Mouse (Mus musculus) CD4-positive naive resting alpha-beta T cell, adult 76 days (primary cell): ENCODE measurements around the gene Vav1. TPM values are rescaled to one million over a fixed set of nuclear protein-coding genes. Genes with fewer than 3 reads are reported as not detected.

Source experiments
- total RNA-seq: library from RNA; stranded (reverse); gene quantifications from one replicate; pipeline ENCODE4 v1.2.4, GENCODE M21; 2023

Vav1 gene
- 148 TPM for total RNA-seq

GRCm38 (mm10) chr17:57278943-57279590 lies at the start of gene Vav1:
Vav1 (plus strand) TSS chr17:57279100.

DNA sequence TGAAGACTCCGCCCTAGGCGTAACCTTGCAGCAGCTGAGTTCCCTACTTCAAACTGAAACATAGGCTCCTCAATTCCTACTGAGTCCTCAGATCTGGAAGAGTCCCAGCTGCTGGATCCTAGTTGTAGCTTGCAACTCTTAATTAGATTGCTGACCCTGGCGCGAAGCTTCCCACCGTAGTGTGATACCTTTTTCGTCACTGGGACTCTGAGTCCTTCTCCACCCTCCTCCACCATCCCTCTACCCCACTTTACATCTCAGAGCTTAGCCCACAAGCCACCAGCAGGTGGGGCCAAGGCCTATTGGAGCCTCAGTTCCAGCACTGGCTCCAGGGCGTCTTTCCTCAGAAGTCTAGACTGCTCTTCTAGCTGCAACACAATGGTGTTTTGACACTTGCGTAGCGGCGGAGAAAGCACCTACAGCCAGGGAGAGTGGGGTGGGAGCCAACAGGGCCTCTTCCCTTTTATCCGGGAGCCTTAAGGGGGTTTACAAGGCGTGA lies 30.6 kb upstream of the Vav1 start, which contains the start of gene Gpr108:
TSS of gene Gpr108 (minus strand) at position 246 of the 499 bp plus-strand sequence.

GRCm38 (mm10) chr17:57249186-57250181 lies 29.4 kb upstream of the Vav1 start, which contains the start of gene Trip10:
Trip10 (plus strand) TSS chr17:57249455.

GRCm38 (mm10) chr17:57358441-57358840 lies 79.5 kb downstream of the Vav1 start, which contains the start of gene Adgre1:
Adgre1 (plus strand) TSS chr17:57358691.

Other genes starting within 250 kb of the Vav1 start
- gene Khsrp, start 247.6 kb upstream of the Vav1 start, total RNA-seq, result 118 TPM
- not detected for gene Slc25a41, start 237.4 kb upstream of the Vav1 start, total RNA-seq
- 2.2 TPM for gene Crb3, start 220.0 kb upstream of the Vav1 start, total RNA-seq
- 26.8 TPM for gene Slc25a23, start 219.2 kb upstream of the Vav1 start, total RNA-seq
- 119 TPM for gene Dennd1c, start 200.6 kb upstream of the Vav1 start, total RNA-seq
- gene Tubb4a, start 191.3 kb upstream of the Vav1 start, total RNA-seq, result 2.1 TPM
- gene Tnfsf9, start 173.8 kb upstream of the Vav1 start, total RNA-seq, result 0.88 TPM
- gene Cd70, start 129.3 kb upstream of the Vav1 start, total RNA-seq, result not detected
- gene Tnfsf14, start 84.9 kb upstream of the Vav1 start, total RNA-seq, result 0.50 TPM
- gene C3, start 51.0 kb upstream of the Vav1 start, total RNA-seq, result 2.7 TPM
- gene Gpr108, start 30.7 kb upstream of the Vav1 start, total RNA-seq, result 33.2 TPM
- 3.5 TPM for gene Trip10, start 29.6 kb upstream of the Vav1 start, total RNA-seq
- 7.6 TPM for gene Adgre1, start 79.6 kb downstream of the Vav1 start, total RNA-seq